Mouse (Mus musculus) adrenal gland, adult 18-20 months (tissue): ENCODE data around the gene Gm20809. TPM values are rescaled to one million over a fixed set of nuclear protein-coding genes. Genes with fewer than 3 reads are reported as not detected.
"Not testable (repeated sequence)": the region's sequence is repeated elsewhere in the genome, so short reads cannot be mapped to it uniquely, and the experiment has no call there.

Experiments
- DNase-seq, 2 experiments: peaks; one replicate each; pipeline ENCODE4 v3.0.0; 2021 to 2022; ENCODE audit warnings: low spot score in 2 of 2
- long read RNA-seq, 2 experiments: library from polyadenylated mRNA; stranded (forward); transcript quantifications; one replicate each; pipeline ENCODE4 v2.0.0; 2021
- total RNA-seq, 2 experiments: library from RNA; stranded (reverse); gene quantifications; 1 replicate in 1 of 2; 2 replicates in 1 of 2; pipeline ENCODE4 v1.2.3; 2021

The Gm20809 gene
- not detected for total RNA-seq
- long read RNA-seq, experiment 1 = 0 reads
- long read RNA-seq, experiment 2 = 0 reads

- DNase-seq = not testable (repeated sequence)
These were observed at the start of gene Gm20809 for GRCm38 (mm10) chrY:24454757-24455156. TSS of gene Gm20809 (plus strand) at chrY:24455057.
